Mouse (Mus musculus) neural tube, embryonic 12.5 days (tissue): ENCODE measurements around the gene Zfp74. TPM values are rescaled to one million over a fixed set of nuclear protein-coding genes. Genes with fewer than 3 reads are reported as not detected.
A peak's percentile ranks its signal among the peaks of the same experiment; 100 is the strongest.

Experiments
- ATAC-seq: fragments of 200-750 bp; cut with Nextera tagmentation; 2 replicates; pipeline ENCODE4 v1.8.0; 2017; ENCODE audit warnings: low read depth, mild to moderate bottlenecking, moderate TSS enrichment, moderate library complexity; ENCODE audit not compliant: low FRiP score
- H3K27ac ChIP-seq: fragments of 300-500 bp; sonication (generic); 2 replicates; pipeline ENCODE4 v1.5.1; 2016
- H3K27me3 ChIP-seq: fragments of 300-500 bp; sonication (generic); replicated peaks from 2 replicates; pipeline ENCODE4 v1.6.1; 2016; ENCODE audit warnings: mild to moderate bottlenecking
- H3K36me3 ChIP-seq: fragments of 300-500 bp; sonication (generic); 2 replicates; pipeline ENCODE4 v1.6.1; 2016; ENCODE audit warnings: mild to moderate bottlenecking
- H3K4me1 ChIP-seq: fragments of 300-500 bp; sonication (generic); 2 replicates; pipeline ENCODE4 v1.6.1; 2016
- H3K4me2 ChIP-seq: fragments of 300-500 bp; sonication (generic); replicated peaks from 2 replicates; pipeline ENCODE4 v1.6.1; 2016; ENCODE audit warnings: mild to moderate bottlenecking
- H3K4me3 ChIP-seq: fragments of 300-500 bp; sonication (generic); 2 replicates; pipeline ENCODE4 v1.5.1; 2016
- H3K9ac ChIP-seq: fragments of 300-500 bp; sonication (generic); 2 replicates; pipeline ENCODE4 v1.6.1; 2016; ENCODE audit warnings: mild to moderate bottlenecking
- H3K9me3 ChIP-seq: fragments of 300-500 bp; sonication (generic); 2 replicates; pipeline ENCODE4 v1.6.1; 2016; ENCODE audit warnings: mild to moderate bottlenecking
- WGBS: fragments of 180-500 bp; shearing (Covaris S2); methylation state at CpG from one replicate; pipeline ENCODE4 v1.1.7; 2016; 5-methylcytosine and 5-hydroxymethylcytosine counted together
- polyA plus RNA-seq: library from polyadenylated mRNA; unstranded; fragments of >200 nt; fragmentation: Nextera tagmentation; extraction: Ambion mirVana; gene quantifications from 2 replicates; pipeline ENCODE4 v1.2.1, GENCODE M21; 2016

Gene Zfp74
- polyA plus RNA-seq, 1 experiment from 2014 or later, result 13.3 TPM

DNA sequence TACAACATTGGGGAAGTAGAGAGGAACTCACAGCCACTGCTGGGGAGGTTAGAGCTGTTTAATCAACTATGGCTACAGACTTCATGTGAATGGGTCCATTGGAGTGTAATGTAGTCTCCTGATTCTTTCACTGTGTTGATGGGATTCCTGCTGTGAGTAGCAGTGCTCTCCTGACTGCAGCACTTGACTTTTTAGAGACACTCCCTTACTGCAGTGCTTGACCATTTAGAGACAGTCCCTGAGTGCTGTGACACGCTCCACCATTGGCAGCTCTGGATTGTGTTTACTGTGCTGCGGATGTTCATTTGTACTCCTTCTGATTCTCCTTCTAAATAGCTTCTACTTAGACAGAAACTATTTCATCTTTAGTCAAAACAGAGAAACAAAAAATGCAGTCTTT lies 11.1 kb downstream of the Zfp74 start:
- Histone ChIP-seq H3K9me3 (no peaks in the 10 kb centered on the region), H3K27me3 (no peaks in the 10 kb centered on the region), H3K36me3 (peaks cover 32% of the 10 kb centered on the region), H3K4me3 (no peak overlapping the region), H3K27ac (no peak overlapping the region), H3K9ac (no peak overlapping the region), H3K4me1 (no peaks in the 10 kb centered on the region), H3K4me2 (no peak overlapping the region)
- WGBS, result 57% methylated on average over 2 of the region's 2 CpGs
- no peak for ATAC-seq

DNA sequence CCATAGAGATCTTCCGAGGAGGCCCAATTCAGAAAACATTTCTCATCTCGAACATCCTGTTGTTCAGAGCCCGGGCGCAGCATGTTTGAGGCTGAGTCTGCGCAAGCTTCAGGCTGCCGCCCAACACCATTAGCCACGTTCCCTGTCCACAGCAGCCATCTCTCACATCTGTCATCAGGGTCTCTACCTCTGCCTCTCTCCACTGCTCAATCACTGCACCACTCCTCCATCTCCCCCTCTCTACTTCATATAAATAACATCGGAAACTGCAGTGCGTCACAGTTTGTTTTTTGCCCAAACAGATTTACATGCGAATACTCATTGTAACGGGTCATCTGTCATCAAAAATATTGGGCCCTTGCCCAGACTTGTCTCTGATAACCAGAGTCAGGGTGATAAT lies 12.9 kb downstream of the Zfp74 start:
- ATAC-seq, result no peak
- no peaks in the 10 kb centered on the region for H3K9me3 ChIP-seq
- no peak overlapping the region for H3K4me3 ChIP-seq
- no peak overlapping the region for H3K27ac ChIP-seq
- H3K4me1 ChIP-seq, result no peaks in the 10 kb centered on the region
- no peak overlapping the region for H3K4me2 ChIP-seq
- H3K9ac ChIP-seq, result no peak overlapping the region
- WGBS, result 91% methylated on average over 11 of the region's 11 CpGs
- H3K36me3 ChIP-seq, result peaks cover 42% of the 10 kb centered on the region
- H3K27me3 ChIP-seq, result no peaks in the 10 kb centered on the region

DNA sequence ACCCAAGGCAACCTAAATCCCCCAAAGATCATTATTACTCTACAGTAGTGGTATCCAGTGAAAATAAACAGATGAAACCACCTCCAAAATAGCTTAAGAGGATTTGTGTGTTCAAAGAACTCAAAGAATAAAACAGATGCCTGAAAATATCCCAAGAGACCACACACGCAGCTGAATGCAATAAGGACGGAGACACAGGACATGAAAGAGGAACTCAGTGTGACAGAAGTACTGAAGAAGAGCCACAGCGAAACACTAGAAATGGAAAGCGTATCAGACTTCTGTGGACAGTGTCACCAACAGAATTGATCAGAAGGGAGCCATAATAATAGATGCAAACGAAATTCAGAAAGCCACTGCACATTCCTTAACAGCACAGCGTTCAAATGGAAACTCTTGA lies 15.0 kb downstream of the Zfp74 start:
- Histone ChIP-seq H3K9ac (no peak overlapping the region), H3K27me3 (no peaks in the 10 kb centered on the region), H3K4me3 (no peak overlapping the region), H3K4me2 (no peak overlapping the region), H3K36me3 (peaks cover 64% of the 10 kb centered on the region), H3K9me3 (no peaks in the 10 kb centered on the region), H3K4me1 (no peaks in the 10 kb centered on the region), H3K27ac (no peak overlapping the region)
- no peak for ATAC-seq
- WGBS, result 87% methylated on average over 6 of the region's 6 CpGs

DNA sequence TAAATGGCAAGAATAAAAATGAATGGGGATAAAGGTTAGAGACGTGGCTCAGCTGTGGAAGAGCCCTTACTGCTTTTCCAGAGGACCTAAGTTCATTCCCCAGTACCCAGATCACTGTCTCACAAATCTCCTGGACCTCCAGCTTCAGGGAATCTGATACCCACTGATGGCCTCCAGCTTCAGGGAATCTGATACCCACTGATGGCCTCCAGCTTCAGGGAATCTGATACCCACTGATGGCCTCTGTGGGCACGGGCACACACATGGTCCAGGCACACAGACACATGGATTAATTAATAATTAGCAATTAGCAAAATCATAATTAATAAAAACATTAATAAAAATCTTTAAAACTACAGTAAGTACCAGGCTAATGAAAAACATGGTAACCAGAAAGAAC lies 31.1 kb downstream of the Zfp74 start:
- Histone ChIP-seq H3K9ac (no peak overlapping the region), H3K4me2 (no peak overlapping the region), H3K9me3 (no peaks in the 10 kb centered on the region), H3K36me3 (no peaks in the 10 kb centered on the region), H3K27ac (no peak overlapping the region), H3K27me3 (no peaks in the 10 kb centered on the region), H3K4me3 (no peak overlapping the region), H3K4me1 (no peaks in the 10 kb centered on the region)
- no peak for ATAC-seq
- WGBS, result 59% methylated on average over 2 of the region's 2 CpGs

DNA sequence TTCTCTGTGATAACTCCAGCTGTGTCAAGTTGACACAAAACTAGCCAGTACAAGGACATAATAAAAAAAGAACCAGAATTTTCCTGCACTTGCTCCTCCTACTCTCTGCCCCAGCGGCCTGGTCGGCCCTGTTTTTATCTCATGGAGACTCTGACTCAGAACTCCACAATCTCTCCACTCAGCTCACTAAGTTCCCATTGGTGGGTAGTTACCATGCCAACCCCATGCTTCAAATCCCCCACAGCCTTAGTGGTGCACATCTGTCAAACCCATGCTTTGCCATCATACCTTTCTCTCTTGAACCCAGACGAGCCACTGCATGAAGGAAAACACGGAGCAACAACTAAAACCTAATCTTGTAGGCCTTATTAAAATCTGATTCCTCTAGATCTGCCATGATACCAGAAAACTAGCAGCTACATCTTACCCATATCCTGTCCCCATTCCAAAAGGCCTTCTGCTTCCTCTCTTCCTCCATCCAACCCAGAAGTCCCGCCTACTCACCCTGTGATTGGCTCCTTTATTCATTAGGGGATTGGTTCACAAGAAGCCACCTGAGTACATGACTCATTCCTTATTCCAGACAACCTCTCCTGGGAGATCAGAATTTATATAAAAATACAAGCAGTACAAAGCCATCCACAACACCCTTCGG lies 32.3 kb downstream of the Zfp74 start:
- no peak overlapping the region for H3K4me3 ChIP-seq
- no peaks in the 10 kb centered on the region for H3K4me1 ChIP-seq
- H3K9ac ChIP-seq, result no peak overlapping the region
- ATAC-seq, result no peak
- 87% methylated on average over 6 of the region's 6 CpGs for WGBS
- H3K27me3 ChIP-seq, result no peaks in the 10 kb centered on the region
- peaks cover 5% of the 10 kb centered on the region; the same call in 1 of the 2 replicates for H3K36me3 ChIP-seq
- H3K27ac ChIP-seq, result no peak overlapping the region
- H3K4me2 ChIP-seq, result no peak overlapping the region
- no peaks in the 10 kb centered on the region for H3K9me3 ChIP-seq

DNA sequence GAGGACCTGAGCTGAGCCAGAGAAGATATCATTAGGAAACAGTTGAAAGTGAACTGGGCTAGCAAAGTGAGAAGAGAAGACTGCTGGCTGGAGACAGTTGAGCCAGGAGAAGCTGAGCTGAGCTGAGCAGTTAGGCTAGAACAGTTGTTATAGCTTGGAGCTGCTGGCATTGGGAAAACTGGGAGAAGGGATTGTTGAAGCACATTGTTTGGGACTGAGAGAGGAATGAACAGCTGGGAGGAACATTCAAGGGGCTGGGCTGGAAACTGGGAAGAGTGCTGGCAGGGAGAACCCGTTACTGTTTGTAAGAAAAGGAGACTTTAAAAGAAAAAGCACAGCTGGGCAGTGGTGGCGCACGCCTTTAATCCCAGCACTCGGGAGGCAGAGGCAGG lies 35.8 kb downstream of the Zfp74 start:
- H3K27ac ChIP-seq, result no peak overlapping the region

DNA sequence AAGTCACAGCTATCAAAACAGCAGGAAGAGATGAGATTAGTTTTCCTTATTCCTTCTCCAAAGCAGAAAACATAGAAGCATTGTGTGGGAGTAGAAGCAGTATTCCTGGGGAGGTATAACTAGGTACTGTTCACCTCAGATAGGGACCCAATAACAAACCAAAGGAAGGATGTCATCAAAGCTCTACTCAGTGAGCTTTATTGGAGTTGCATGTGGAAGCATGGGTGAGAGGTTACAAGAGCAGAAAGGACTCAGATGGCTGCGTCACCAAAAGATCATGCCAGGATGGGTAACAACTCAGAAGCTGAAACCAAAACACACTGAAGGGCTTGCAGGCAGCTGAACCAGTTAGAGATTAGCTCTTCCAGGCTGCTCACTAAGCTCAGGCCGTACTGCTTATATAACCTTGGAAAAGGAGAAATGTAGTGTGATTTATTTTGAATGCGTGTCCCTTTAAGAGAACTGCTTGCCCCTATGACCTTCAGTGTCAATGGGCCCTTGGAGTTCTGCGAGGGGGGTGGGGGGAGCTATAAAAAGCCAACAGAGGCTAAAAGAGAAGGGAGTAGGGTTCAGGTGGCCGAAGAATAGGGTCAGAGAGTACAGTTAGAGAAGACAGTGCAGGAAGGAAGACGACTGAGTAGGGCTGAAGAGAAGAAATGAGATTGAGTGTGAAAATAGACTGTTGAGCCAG lies 36.4 kb downstream of the Zfp74 start:
- Histone ChIP-seq H3K9ac (no peak overlapping the region), H3K27ac (no peak overlapping the region), H3K27me3 (no peaks in the 10 kb centered on the region), H3K9me3 (no peaks in the 10 kb centered on the region), H3K4me3 (no peak overlapping the region), H3K4me1 (no peaks in the 10 kb centered on the region), H3K36me3 (peaks cover 39% of the 10 kb centered on the region), H3K4me2 (no peak overlapping the region)
- 28% methylated on average over 6 of the region's 6 CpGs for WGBS
- no peak for ATAC-seq

More for the DNA sequence above, 35.8 kb downstream of the Zfp74 start:
- H3K9me3 ChIP-seq, result no peaks in the 10 kb centered on the region
- 79% methylated on average over 4 of the region's 4 CpGs for WGBS
- H3K4me2 ChIP-seq, result no peak overlapping the region
- no peak overlapping the region for H3K9ac ChIP-seq
- no peaks in the 10 kb centered on the region for H3K27me3 ChIP-seq
- no peaks in the 10 kb centered on the region for H3K4me1 ChIP-seq
- no peak for ATAC-seq
- H3K4me3 ChIP-seq, result no peak overlapping the region
- H3K36me3 ChIP-seq, result peaks cover 36% of the 10 kb centered on the region

DNA sequence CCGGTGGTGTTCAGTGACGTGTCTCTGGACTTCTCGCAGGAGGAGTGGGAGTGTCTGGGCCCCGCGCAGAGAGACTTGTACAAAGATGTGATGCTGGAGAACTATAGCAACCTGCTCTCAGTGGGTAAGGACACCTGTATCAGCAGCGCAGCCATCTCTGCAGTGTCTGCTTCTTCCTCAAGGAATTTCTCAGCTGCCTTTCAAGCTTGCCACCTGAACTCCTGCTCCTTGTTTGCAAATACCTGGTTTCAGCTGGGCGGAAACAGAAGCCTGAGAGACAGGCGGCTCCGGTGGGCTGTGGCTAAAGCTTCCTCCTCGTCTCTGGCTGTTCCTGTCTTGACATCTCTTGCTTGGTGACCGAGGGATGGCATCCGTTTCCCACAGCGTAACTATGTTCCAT lies 41.7 kb downstream of the Zfp74 start:
- ATAC-seq, result no peak
- H3K4me1 ChIP-seq, result peaks cover 12% of the 10 kb centered on the region
- no peak overlapping the region for H3K4me2 ChIP-seq
- no peaks in the 10 kb centered on the region for H3K9me3 ChIP-seq
- no peak overlapping the region for H3K9ac ChIP-seq
- peaks cover 55% of the 10 kb centered on the region for H3K36me3 ChIP-seq
- no peaks in the 10 kb centered on the region for H3K27me3 ChIP-seq
- H3K4me3 ChIP-seq, result no peak overlapping the region
- no peak overlapping the region for H3K27ac ChIP-seq
- 96% methylated on average over 13 of the region's 13 CpGs for WGBS

DNA sequence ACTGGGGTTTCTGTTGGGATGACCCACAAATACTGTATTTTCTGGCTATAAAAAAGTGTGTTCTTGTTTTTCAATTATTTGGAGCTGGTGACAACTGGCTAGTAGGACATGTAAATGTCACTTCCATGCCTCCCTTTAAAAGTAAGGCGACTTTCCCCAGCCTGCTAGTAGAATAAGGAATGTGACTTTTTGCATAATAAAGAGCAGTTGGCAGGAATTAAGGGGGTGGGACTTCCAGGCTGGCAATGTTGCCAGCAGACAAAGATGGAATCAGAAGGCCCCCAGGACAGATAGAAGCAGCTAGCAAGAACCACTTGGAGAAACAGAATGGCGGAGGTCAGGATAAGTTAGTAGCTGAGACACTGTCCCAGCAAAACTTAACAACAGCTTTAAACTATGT lies 43.6 kb downstream of the Zfp74 start:
- no peak overlapping the region for H3K9ac ChIP-seq
- peak overlapping the region; percentile 70; the same call in 1 of the 2 replicates for H3K4me2 ChIP-seq
- peaks cover 41% of the 10 kb centered on the region for H3K36me3 ChIP-seq
- no peak for ATAC-seq
- H3K9me3 ChIP-seq, result no peaks in the 10 kb centered on the region
- H3K27ac ChIP-seq, result no peak overlapping the region
- H3K27me3 ChIP-seq, result no peaks in the 10 kb centered on the region
- no peak overlapping the region for H3K4me3 ChIP-seq
- 61% methylated on average over 2 of the region's 2 CpGs for WGBS
- H3K4me1 ChIP-seq, result peaks cover 12% of the 10 kb centered on the region

DNA sequence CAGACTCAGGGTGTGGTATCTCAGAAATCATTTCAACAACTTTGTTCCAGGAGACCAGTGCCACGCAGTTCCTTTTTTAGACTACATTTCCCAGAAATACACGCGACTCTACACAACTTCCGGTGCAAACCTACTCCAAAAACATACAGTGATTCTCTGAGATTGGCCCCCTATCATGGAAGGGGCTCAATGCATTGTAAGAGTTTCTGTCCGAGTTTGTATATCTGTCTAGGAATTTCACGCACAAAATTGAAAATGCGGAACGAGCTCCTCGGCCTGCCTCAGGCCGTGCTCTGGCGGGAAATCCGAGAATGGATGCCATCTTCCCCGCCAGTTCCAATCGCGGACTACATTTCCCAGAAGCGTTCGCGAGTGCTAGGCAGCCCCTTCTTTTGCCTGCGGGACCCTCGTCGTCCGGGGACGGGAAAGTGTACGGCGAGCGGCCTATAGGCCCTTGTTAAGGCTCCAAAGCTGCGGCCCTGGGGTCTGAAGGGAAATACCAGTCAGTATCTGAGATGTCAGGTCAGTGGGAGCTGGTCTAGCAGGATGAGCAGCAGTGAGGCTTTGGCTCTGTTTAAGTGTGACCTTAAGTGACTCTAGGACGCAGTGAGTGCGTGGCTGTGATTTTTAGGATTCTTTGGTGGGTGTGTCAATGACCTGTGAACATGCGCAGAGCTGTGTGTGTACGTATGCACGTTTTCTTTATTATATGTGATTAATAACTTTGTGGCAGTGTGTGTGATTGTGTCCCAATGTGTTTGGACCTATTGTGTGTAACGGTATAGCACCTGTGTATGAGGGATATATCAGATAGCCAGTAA lies 45.5 kb downstream of the Zfp74 start, which contains the start of gene Zfp383:
TSS of gene Zfp383 (plus strand) at position 94 of the 821 bp plus-strand sequence.
- Histone ChIP-seq H3K9me3 (no peaks in the 10 kb centered on the region), H3K4me2 (peak within 1 kb of the TSS; percentile 70), H3K36me3 (peaks cover 28% of the 10 kb centered on the region), H3K4me1 (peaks cover 12% of the 10 kb centered on the region), H3K27me3 (no peaks in the 10 kb centered on the region), H3K9ac (peak within 1 kb of the TSS; percentile 54), H3K27ac (no peak within 1 kb of the TSS), H3K4me3 (peak within 1 kb of the TSS; percentile 52)
- 1% methylated on average over 33 of the region's 33 CpGs for WGBS
- ATAC-seq, result peak; percentile 88

DNA sequence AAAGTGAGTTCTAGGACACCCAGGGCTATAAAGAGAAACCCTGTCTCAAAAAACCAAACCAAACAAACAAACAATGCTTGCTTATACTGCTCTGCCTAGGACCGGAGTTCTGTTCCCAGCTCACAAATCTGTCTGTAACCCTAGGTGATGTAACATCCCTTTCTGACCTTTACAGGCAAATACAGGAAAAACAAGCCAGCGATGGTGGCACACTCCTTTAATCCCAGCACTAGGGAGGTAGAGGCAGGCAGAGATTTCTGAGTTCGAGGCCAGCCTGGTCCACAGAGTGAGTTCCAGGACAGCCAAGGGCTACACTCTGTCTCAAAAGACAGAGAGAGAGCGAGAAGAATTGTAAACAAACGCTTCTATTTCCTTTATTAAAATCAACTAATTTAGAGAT lies 46.7 kb downstream of the Zfp74 start:
- no peak overlapping the region for H3K9ac ChIP-seq
- no peak overlapping the region for H3K27ac ChIP-seq
- peaks cover 12% of the 10 kb centered on the region for H3K4me1 ChIP-seq
- H3K4me3 ChIP-seq, result no peak overlapping the region
- peak overlapping the region; percentile 57; the same call in 1 of the 2 replicates for H3K4me2 ChIP-seq
- H3K9me3 ChIP-seq, result no peaks in the 10 kb centered on the region
- no peaks in the 10 kb centered on the region for H3K27me3 ChIP-seq
- 91% methylated on average over 5 of the region's 5 CpGs for WGBS
- peaks cover 26% of the 10 kb centered on the region for H3K36me3 ChIP-seq
- no peak for ATAC-seq

DNA sequence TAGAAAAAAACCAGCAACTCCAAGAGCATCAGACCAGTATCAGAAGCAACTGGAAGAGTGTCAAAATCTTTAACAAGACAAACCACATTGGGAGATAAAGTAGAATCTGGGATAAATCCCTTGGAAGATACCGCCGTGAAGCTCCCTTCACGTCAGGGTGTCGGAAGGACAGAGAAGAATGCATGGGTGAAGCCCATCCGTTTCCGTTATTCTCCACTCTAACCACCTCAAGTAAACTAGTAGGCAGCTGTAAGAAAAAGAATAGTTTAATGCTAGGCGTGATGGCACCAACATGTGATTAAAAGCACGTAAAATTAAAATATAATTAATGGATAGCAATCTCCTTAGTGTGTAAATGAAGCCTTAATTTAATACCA lies 47.2 kb downstream of the Zfp74 start:
- Histone ChIP-seq H3K36me3 (peaks cover 22% of the 10 kb centered on the region), H3K4me3 (peak overlapping the region; percentile 48), H3K4me1 (peaks cover 12% of the 10 kb centered on the region), H3K9me3 (no peaks in the 10 kb centered on the region), H3K4me2 (peak overlapping the region; percentile 57), H3K27me3 (no peaks in the 10 kb centered on the region), H3K9ac (peak overlapping the region; percentile 40; the same call in 1 of the 2 replicates), H3K27ac (peak overlapping the region; percentile 63; the same call in 1 of the 2 replicates)
- ATAC-seq, result no peak
- WGBS, result 20% methylated on average over 8 of the region's 8 CpGs
